Comparison of ENCODE assay signal across 18 mouse cellular contexts in genomic region chr15:86424971-86425370, GRCm38 (mm10).
DNase-seq lines count a peak whose midpoint lies in the region; ATAC-seq and TF ChIP-seq lines count a peak whose summit lies in the region.
"Had no signal": no experiment of that assay in that cellular context is flagged by ENCODE, and none has a peak within 500 bp of the region (broad histone marks: within the 10 kb centered on the region; RNA-seq: fewer than 3 reads in every experiment).

No protein-coding gene starts in this region.

- no peak for DNase-seq in heart, embryonic 10.5 days (ENCODE audit: low spot score)
- DNase-seq in heart, postnatal 4 days = no peak
- DNase-seq in heart, adult 11 months = no peak
- DNase-seq in lung, embryonic 14.5 days = peak; percentile 3
- DNase-seq in lung, postnatal 14 days = no peak
- DNase-seq in adipocyte (ENCODE audit: low spot score) = no peak
- DNase-seq: adrenal gland, postnatal 14 days; cerebellum, adult 18-20 months; cerebellum, postnatal 10 days; forebrain, postnatal 0 days; gastrocnemius, postnatal 14 days; heart, postnatal 36 days had no signal

- H3K27me3 ChIP-seq in heart, embryonic 10.5 days (ENCODE audit: insufficient read depth, poor library complexity, severe bottlenecking) = peaks cover 43% of the 10 kb centered on the region
- H3K27me3 ChIP-seq in heart, embryonic 16.5 days (ENCODE audit: control insufficient read depth, insufficient read depth, low read length) = peaks cover 2% of the 10 kb centered on the region; the same call in 1 of the 2 replicates
- H3K27me3 ChIP-seq in lung, embryonic 14.5 days (ENCODE audit: insufficient read depth, low read length) = no peaks in the 10 kb centered on the region
- H3K27me3 ChIP-seq: hindbrain, embryonic 13.5 days; intestine, embryonic 15.5 days had no signal

- no peak overlapping the region for H3K4me2 ChIP-seq in heart, embryonic 16.5 days (ENCODE audit: low read depth, low read length)
- no peak overlapping the region for H3K4me2 ChIP-seq in lung, embryonic 14.5 days
- H3K4me2 ChIP-seq: forebrain, embryonic 13.5 days; hindbrain, embryonic 13.5 days; intestine, embryonic 15.5 days had no signal

- H3K36me3 ChIP-seq in heart, embryonic 10.5 days = no peaks in the 10 kb centered on the region
- no peaks in the 10 kb centered on the region for H3K36me3 ChIP-seq in heart, embryonic 16.5 days (ENCODE audit: control insufficient read depth, insufficient read depth)
- H3K36me3 ChIP-seq in lung, embryonic 14.5 days (ENCODE audit: insufficient read depth) = no peaks in the 10 kb centered on the region
- H3K36me3 ChIP-seq: embryonic facial prominence, embryonic 10.5 days; hindbrain, embryonic 13.5 days; intestine, embryonic 15.5 days had no signal

- H3K27ac ChIP-seq in heart, embryonic 10.5 days = peak overlapping the region; percentile 42; the same call in 1 of the 2 replicates
- H3K27ac ChIP-seq in heart, embryonic 16.5 days (ENCODE audit: low read length) = no peak overlapping the region
- H3K27ac ChIP-seq in lung, embryonic 14.5 days (ENCODE audit: low read depth) = no peak overlapping the region
- H3K27ac ChIP-seq: embryonic facial prominence, embryonic 10.5 days; forebrain, embryonic 13.5 days; hindbrain, embryonic 13.5 days; intestine, embryonic 15.5 days had no signal

- peak overlapping the region; percentile 18; the same call in 1 of the 2 replicates for H3K9ac ChIP-seq in heart, embryonic 16.5 days (ENCODE audit: low read length)
- no peak overlapping the region for H3K9ac ChIP-seq in lung, embryonic 14.5 days
- H3K9ac ChIP-seq: forebrain, embryonic 13.5 days; forebrain, postnatal 0 days; hindbrain, embryonic 13.5 days; intestine, embryonic 15.5 days had no signal

- no peak overlapping the region for H3K4me3 ChIP-seq in heart, embryonic 10.5 days
- no peak overlapping the region for H3K4me3 ChIP-seq in heart, embryonic 16.5 days (ENCODE audit: low read length)
- no peak overlapping the region for H3K4me3 ChIP-seq in lung, embryonic 14.5 days (ENCODE audit: low read depth, low read length)
- H3K4me3 ChIP-seq: embryonic facial prominence, embryonic 10.5 days; forebrain, embryonic 13.5 days; hindbrain, embryonic 13.5 days; intestine, embryonic 15.5 days had no signal

- ATAC-seq in heart, embryonic 16.5 days (replicated peaks; ENCODE audit: extremely low read depth, insufficient read depth, low FRiP score) = no peak
- ATAC-seq in lung, embryonic 14.5 days (ENCODE audit: insufficient read depth) = no peak
- peak; percentile 34 for ATAC-seq in granulocyte monocyte progenitor cell, adult 5-6 weeks (replicated peaks; ENCODE audit: poor library complexity, severe bottlenecking)
- ATAC-seq: forebrain, embryonic 13.5 days; forebrain, postnatal 0 days; intestine, embryonic 15.5 days had no signal

- no peaks in the 10 kb centered on the region for H3K9me3 ChIP-seq in heart, embryonic 10.5 days
- H3K9me3 ChIP-seq in heart, embryonic 16.5 days (replicated peaks; ENCODE audit: control insufficient read depth, low read length) = no peaks in the 10 kb centered on the region
- no peaks in the 10 kb centered on the region for H3K9me3 ChIP-seq in lung, embryonic 14.5 days (ENCODE audit: low read depth, low read length)
- H3K9me3 ChIP-seq: embryonic facial prominence, embryonic 10.5 days; forebrain, embryonic 13.5 days; hindbrain, embryonic 13.5 days; intestine, embryonic 15.5 days had no signal

- WGBS in heart, embryonic 10.5 days = 37% methylated on average over 8 of the region's 8 CpGs
- WGBS in heart, embryonic 16.5 days = 49% methylated on average over 8 of the region's 8 CpGs
- WGBS in lung, embryonic 14.5 days = 43% methylated on average over 8 of the region's 8 CpGs

- TF ChIP-seq CTCF in lung, embryonic 14.5 days (IDR thresholded peaks at IDR 0.05; ENCODE audit: low read depth) = no peak

- H3K4me1 ChIP-seq in heart, embryonic 10.5 days = peaks cover 37% of the 10 kb centered on the region
- peaks cover 19% of the 10 kb centered on the region for H3K4me1 ChIP-seq in heart, embryonic 16.5 days (ENCODE audit: control insufficient read depth, insufficient read depth, low read length)
- no peaks in the 10 kb centered on the region for H3K4me1 ChIP-seq in lung, embryonic 14.5 days (ENCODE audit: insufficient read depth)
- H3K4me1 ChIP-seq: intestine, embryonic 15.5 days had no signal
